Comparison of ENCODE assay signal across 10 mouse cellular contexts in the genomic region with DNA sequence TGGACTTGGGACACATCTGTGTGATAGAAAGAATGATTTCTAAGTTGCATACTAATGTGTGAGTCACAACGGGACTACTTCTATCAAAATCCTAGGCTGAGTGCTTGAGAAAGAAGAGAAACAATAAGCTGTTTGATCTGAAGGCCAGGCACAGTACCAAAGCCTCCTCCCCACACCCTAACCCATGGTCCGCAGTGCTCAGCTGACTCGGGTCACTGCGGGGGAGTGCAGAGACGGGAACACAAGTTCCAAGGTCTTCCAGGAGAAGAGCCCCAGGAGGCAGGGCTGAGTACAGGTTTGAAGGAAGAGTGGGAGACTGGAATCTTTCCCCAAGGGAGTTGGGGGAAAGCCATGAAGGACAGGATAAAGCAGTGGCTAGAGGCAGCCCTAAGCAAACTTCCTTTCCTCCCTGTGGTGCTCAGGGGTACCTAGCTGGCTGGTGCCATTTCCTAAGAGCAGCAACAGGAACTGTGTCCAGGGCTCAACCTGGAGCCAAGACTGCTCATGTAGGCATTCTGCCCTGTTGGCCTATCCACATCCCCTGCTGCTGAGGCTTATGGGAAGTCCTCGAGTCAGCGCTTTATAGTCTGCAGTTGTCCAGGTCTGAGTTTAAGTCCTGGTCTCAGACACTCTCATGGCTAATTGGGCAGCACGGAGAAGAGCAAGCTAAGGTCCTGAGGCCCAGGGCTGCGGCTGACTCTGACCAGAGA. TPM values are rescaled to one million over a fixed set of nuclear protein-coding genes. Genes with fewer than 3 reads are reported as not detected.
DNase-seq lines count a peak whose midpoint lies in the region; TF ChIP-seq lines count a peak whose summit lies in the region.
"Had no signal": no experiment of that assay in that cellular context is flagged by ENCODE, and none has a peak within 500 bp of the region (broad histone marks: within the 10 kb centered on the region; RNA-seq: fewer than 3 reads in every experiment).

No protein-coding gene starts in this region.

- no peak overlapping the region for H3K4me3 ChIP-seq in layer of hippocampus, adult 2 months
- H3K4me3 ChIP-seq in limb, embryonic 10.5 days: no peak overlapping the region
- H3K4me3 ChIP-seq: limb, embryonic 15.5 days; neural tube, embryonic 13.5 days had no signal

- peak overlapping the region; percentile 87 for H3K27ac ChIP-seq in layer of hippocampus, adult 2 months
- 0 out of 2 replicates have a peak overlapping the region, but pooled peaks have one; percentile 0 for H3K27ac ChIP-seq in limb, embryonic 10.5 days
- H3K27ac ChIP-seq: limb, embryonic 15.5 days; neural tube, embryonic 13.5 days had no signal

- H3K9me3 ChIP-seq in limb, embryonic 10.5 days (replicated peaks): no peaks in the 10 kb centered on the region
- H3K9me3 ChIP-seq: limb, embryonic 15.5 days; neural tube, embryonic 13.5 days had no signal

- peaks cover 7% of the 10 kb centered on the region for H3K36me3 ChIP-seq in limb, embryonic 10.5 days
- H3K36me3 ChIP-seq: limb, embryonic 15.5 days; neural tube, embryonic 13.5 days had no signal

- H3K4me1 ChIP-seq in limb, embryonic 10.5 days: peaks cover 44% of the 10 kb centered on the region

- peak; percentile 13 for DNase-seq in cerebellum, adult 9-10 months
- DNase-seq in cerebellum, adult 8-10 months: no peak
- no peak for DNase-seq in layer of hippocampus, adult 2 months (ENCODE audit: low spot score in 2 of 2)
- DNase-seq in layer of hippocampus, adult 9-10 months (ENCODE audit: low spot score): no peak
- DNase-seq in Muller cell, postnatal 12 days (ENCODE audit: inconsistent ontology term): peak; percentile 78
- DNase-seq in limb, embryonic 10.5 days (ENCODE audit: low spot score): no peak
- no peak for DNase-seq in gastrocnemius, postnatal 4 days (ENCODE audit: low spot score in 2 of 2)
- no peak for DNase-seq in retina, embryonic 14.5 days (ENCODE audit: low spot score)

- 75% methylated on average over 9 of the region's 9 CpGs for WGBS in limb, embryonic 10.5 days

- TF ChIP-seq CTCF in layer of hippocampus, adult 2 months (conservative IDR thresholded peaks at IDR 0.05): no peak

- no peaks in the 10 kb centered on the region for H3K27me3 ChIP-seq in limb, embryonic 10.5 days (ENCODE audit: low read depth, poor library complexity, severe bottlenecking)
- H3K27me3 ChIP-seq: limb, embryonic 15.5 days; neural tube, embryonic 13.5 days had no signal

RNA-seq across cellular contexts. Expression of a gene that starts 48.1 kb away (rescaled TPM):
- 10 to 100 TPM; 15.2 to 17.3 TPM for total RNA-seq in layer of hippocampus, adult 2 months (2021)
- polyA plus RNA-seq in limb, embryonic 10.5 days (2016; fragmentation: Nextera tagmentation; extraction: Ambion mirVana): 23.8 and 26.7 TPM in 2 replicates
- total RNA-seq in gastrocnemius, postnatal 4 days (2021): 10 to 100 TPM; 13.9 to 16.4 TPM

Comparison
In these comparisons a context has a peak if more than half of its experiments do, and no peak if none do; other contexts are left out.
1. DNase-seq: peak in cerebellum, adult 9-10 months (single experiment) and Muller cell, postnatal 12 days (single experiment); none in cerebellum, adult 8-10 months (single experiment), layer of hippocampus, adult 2 months (0 of 2), layer of hippocampus, adult 9-10 months (single experiment), limb, embryonic 10.5 days (single experiment), gastrocnemius, postnatal 4 days (0 of 2) and retina, embryonic 14.5 days (single experiment).